Mouse (Mus musculus): ENCODE results near the gene Npm1. TPM values are rescaled to one million over a fixed set of nuclear protein-coding genes. Genes with fewer than 3 reads are reported as not detected.

Gene Npm1
- total and polyA plus RNA-seq, 3 experiments: 57.6 to 161 (median 136) TPM

- H3K4me3 ChIP-seq: no peak overlapping the region
- no peaks in the 10 kb centered on the region for H3K4me1 ChIP-seq (ENCODE audit: control insufficient read depth, insufficient read depth, low read length)
- H3K36me3 ChIP-seq (ENCODE audit: control insufficient read depth, insufficient read depth, low read length): no peaks in the 10 kb centered on the region
- no peak overlapping the region for H3K27ac ChIP-seq
- no peak overlapping the region for H3K9ac ChIP-seq (ENCODE audit: low read depth, low read length)
- WGBS: 9% methylated on average over 25 of the region's 25 CpGs
- no peak for DNase-seq
- intact Hi-C loops (cut with DNase I): no loop called here
- H3K79me2 ChIP-seq (replicated peaks; ENCODE audit: control insufficient read depth, insufficient read depth, low read length): no peaks in the 10 kb centered on the region
- H3K27me3 ChIP-seq (ENCODE audit: control insufficient read depth, insufficient read depth, low read length): peaks cover 35% of the 10 kb centered on the region
- TF ChIP-seq EP300 (IDR thresholded peaks at IDR 0.05; ENCODE audit: insufficient read depth, low read depth, low read length) (no peak), CTCF (IDR thresholded peaks at IDR 0.05) (no peak), POLR2A (IDR thresholded peaks at IDR 0.05; ENCODE audit: insufficient read depth, low read depth, low read length) (no peak)
These were observed 32.8 kb upstream of the Npm1 start for GRCm38 (mm10) chr11:33195531-33196446.

GRCm38 (mm10) chr11:33195061-33195460 lies 32.1 kb upstream of the Npm1 start:
- no peak for TF ChIP-seq POLR2A (IDR thresholded peaks at IDR 0.05; ENCODE audit: insufficient read depth, low read depth, low read length)
- no peak overlapping the region for H3K4me3 ChIP-seq
- H3K27ac ChIP-seq: no peak overlapping the region
- no peaks in the 10 kb centered on the region for H3K36me3 ChIP-seq (ENCODE audit: control insufficient read depth, insufficient read depth, low read length)
- no peak overlapping the region for H3K9ac ChIP-seq (ENCODE audit: low read depth, low read length)
- no peak for DNase-seq
- intact Hi-C loops (cut with DNase I): no loop called here
- 46% methylated on average over 7 of the region's 7 CpGs for WGBS
- peaks cover 30% of the 10 kb centered on the region for H3K27me3 ChIP-seq (ENCODE audit: control insufficient read depth, insufficient read depth, low read length)
- H3K4me1 ChIP-seq (ENCODE audit: control insufficient read depth, insufficient read depth, low read length): no peaks in the 10 kb centered on the region
- no peaks in the 10 kb centered on the region for H3K79me2 ChIP-seq (replicated peaks; ENCODE audit: control insufficient read depth, insufficient read depth, low read length)

DNA sequence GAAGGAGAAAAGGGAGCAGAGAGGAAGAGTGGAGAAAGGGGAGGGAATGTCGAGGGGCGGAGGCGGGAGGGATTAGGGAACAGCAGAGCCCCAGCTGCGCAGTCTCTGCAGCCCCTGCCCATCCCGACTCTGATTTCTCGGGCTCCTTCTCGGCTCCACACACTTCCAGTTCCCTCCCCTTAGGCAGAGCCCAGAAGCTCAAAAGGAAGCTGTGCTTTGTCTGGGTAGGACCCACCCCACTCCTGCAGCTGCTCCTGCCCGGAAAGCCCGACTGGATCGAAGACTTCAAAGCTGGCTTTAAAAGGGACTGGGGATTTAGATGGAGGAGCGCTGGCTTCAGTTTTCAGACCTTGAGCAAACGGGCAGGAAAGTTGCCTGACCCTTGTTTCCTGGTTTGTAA lies 30.7 kb upstream of the Npm1 start:
- Histone ChIP-seq H3K27me3 (ENCODE audit: control insufficient read depth, insufficient read depth, low read length) (peaks cover 25% of the 10 kb centered on the region), H3K4me3 (no peak overlapping the region), H3K27ac (no peak overlapping the region), H3K4me1 (ENCODE audit: control insufficient read depth, insufficient read depth, low read length) (no peaks in the 10 kb centered on the region), H3K36me3 (ENCODE audit: control insufficient read depth, insufficient read depth, low read length) (no peaks in the 10 kb centered on the region), H3K9ac (ENCODE audit: low read depth, low read length) (no peak overlapping the region), H3K79me2 (replicated peaks; ENCODE audit: control insufficient read depth, insufficient read depth, low read length) (no peaks in the 10 kb centered on the region)
- intact Hi-C loops (cut with DNase I): no loop called here
- no peak for DNase-seq
- 5% methylated on average over 12 of the region's 12 CpGs for WGBS
- no peak for TF ChIP-seq CTCF (IDR thresholded peaks at IDR 0.05)
- no peak for TF ChIP-seq POLR2A (IDR thresholded peaks at IDR 0.05; ENCODE audit: insufficient read depth, low read depth, low read length)

GRCm38 (mm10) chr11:33181804-33182203 lies 18.8 kb upstream of the Npm1 start:
- no peak for TF ChIP-seq POLR2A (IDR thresholded peaks at IDR 0.05; ENCODE audit: insufficient read depth, low read depth, low read length)
- no peak for TF ChIP-seq CTCF (IDR thresholded peaks at IDR 0.05)
- no peak for TF ChIP-seq EP300 (IDR thresholded peaks at IDR 0.05; ENCODE audit: insufficient read depth, low read depth, low read length)
- no peak for DNase-seq
- Histone ChIP-seq H3K27ac (no peak overlapping the region), H3K36me3 (ENCODE audit: control insufficient read depth, insufficient read depth, low read length) (no peaks in the 10 kb centered on the region), H3K79me2 (replicated peaks; ENCODE audit: control insufficient read depth, insufficient read depth, low read length) (no peaks in the 10 kb centered on the region), H3K9ac (ENCODE audit: low read depth, low read length) (no peak overlapping the region), H3K4me3 (no peak overlapping the region), H3K4me1 (ENCODE audit: control insufficient read depth, insufficient read depth, low read length) (no peaks in the 10 kb centered on the region), H3K27me3 (ENCODE audit: control insufficient read depth, insufficient read depth, low read length) (peaks cover 3% of the 10 kb centered on the region; the same call in 1 of the 2 replicates)
- 94% methylated on average over 3 of the region's 3 CpGs for WGBS
- intact Hi-C loops (cut with DNase I): no loop called here

DNA sequence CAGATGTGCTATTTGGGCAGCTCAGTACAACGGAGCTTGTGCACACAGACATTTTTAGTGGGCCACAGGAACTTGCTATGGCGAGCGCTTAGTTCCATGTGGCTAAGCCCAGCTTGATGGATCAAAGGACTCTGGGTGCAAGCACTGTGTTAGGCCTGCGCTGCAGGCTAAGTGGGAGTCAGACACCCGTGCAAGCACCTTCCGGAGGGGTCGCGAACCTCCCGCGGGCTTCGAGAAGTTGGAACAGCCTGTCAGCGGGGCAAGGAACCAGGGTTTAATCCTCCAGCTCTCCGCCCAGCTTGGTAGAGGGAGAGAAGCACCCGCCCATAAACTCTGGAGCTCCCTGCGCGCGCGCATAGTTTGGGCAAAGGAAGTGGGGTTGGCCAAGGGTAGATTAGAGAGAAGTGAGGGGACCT lies 17.7 kb upstream of the Npm1 start:
- Histone ChIP-seq H3K4me1 (ENCODE audit: control insufficient read depth, insufficient read depth, low read length) (no peaks in the 10 kb centered on the region), H3K9ac (ENCODE audit: low read depth, low read length) (no peak overlapping the region), H3K36me3 (ENCODE audit: control insufficient read depth, insufficient read depth, low read length) (no peaks in the 10 kb centered on the region), H3K27ac (no peak overlapping the region), H3K27me3 (ENCODE audit: control insufficient read depth, insufficient read depth, low read length) (peaks cover 3% of the 10 kb centered on the region; the same call in 1 of the 2 replicates), H3K4me3 (no peak overlapping the region), H3K79me2 (replicated peaks; ENCODE audit: control insufficient read depth, insufficient read depth, low read length) (no peaks in the 10 kb centered on the region)
- TF ChIP-seq CTCF (IDR thresholded peaks at IDR 0.05): no peak
- TF ChIP-seq EP300 (IDR thresholded peaks at IDR 0.05; ENCODE audit: insufficient read depth, low read depth, low read length): no peak
- no peak for TF ChIP-seq POLR2A (IDR thresholded peaks at IDR 0.05; ENCODE audit: insufficient read depth, low read depth, low read length)
- 9% methylated on average over 18 of the region's 18 CpGs for WGBS
- DNase-seq: no peak
- intact Hi-C loops (cut with DNase I): no loop called here

GRCm38 (mm10) chr11:33179802-33180201 lies 16.8 kb upstream of the Npm1 start:
- Histone ChIP-seq H3K27me3 (ENCODE audit: control insufficient read depth, insufficient read depth, low read length) (peaks cover 3% of the 10 kb centered on the region; the same call in 1 of the 2 replicates), H3K36me3 (ENCODE audit: control insufficient read depth, insufficient read depth, low read length) (no peaks in the 10 kb centered on the region), H3K27ac (no peak overlapping the region), H3K79me2 (replicated peaks; ENCODE audit: control insufficient read depth, insufficient read depth, low read length) (no peaks in the 10 kb centered on the region), H3K4me3 (no peak overlapping the region), H3K9ac (ENCODE audit: low read depth, low read length) (no peak overlapping the region), H3K4me1 (ENCODE audit: control insufficient read depth, insufficient read depth, low read length) (no peaks in the 10 kb centered on the region)
- no peak for TF ChIP-seq CTCF (IDR thresholded peaks at IDR 0.05)
- no peak for TF ChIP-seq POLR2A (IDR thresholded peaks at IDR 0.05; ENCODE audit: insufficient read depth, low read depth, low read length)
- intact Hi-C loops (cut with DNase I): loop anchor here (10.0 kb wide), 1 partner anchor 735 kb away; no protein-coding TSS in a partner anchor
- DNase-seq: no peak
- 74% methylated on average over 1 of the region's 1 CpGs for WGBS

Measured in heart, adult 2 months (tissue).